Mouse (Mus musculus): ENCODE data around the gene Slc24a3.

Gene Slc24a3

GRCm38 (mm10) chr2:145655373-145655960 is 487.9 kb downstream of the Slc24a3 start:
- DNase-seq = no peak

DNA sequence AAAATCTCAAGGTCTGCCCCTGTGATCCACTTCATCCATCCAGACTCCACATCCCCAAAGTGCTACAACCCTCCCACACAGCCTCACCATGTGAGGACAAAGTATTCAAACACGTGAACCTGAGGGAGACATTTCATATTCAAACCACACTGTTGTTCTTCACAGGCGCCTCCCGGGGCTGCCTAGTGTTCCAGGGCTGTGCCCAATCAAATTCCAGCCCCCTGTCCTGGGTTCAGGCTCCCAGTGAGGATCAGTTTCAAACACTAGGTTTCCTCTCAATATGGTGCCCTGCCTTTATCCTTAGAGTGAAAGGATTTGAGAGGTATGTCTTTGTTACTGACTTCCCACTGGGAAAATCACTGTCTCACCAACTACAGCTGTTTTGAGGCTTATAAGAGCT is 488.6 kb downstream of the Slc24a3 start:
- no peak for DNase-seq

GRCm38 (mm10) chr2:145656716-145657115 is 489.2 kb downstream of the Slc24a3 start:
- no peak for DNase-seq

- DNase-seq = no peak
Observed at GRCm38 (mm10) chr2:145661242-145661641, 493.7 kb downstream of the Slc24a3 start.

DNA sequence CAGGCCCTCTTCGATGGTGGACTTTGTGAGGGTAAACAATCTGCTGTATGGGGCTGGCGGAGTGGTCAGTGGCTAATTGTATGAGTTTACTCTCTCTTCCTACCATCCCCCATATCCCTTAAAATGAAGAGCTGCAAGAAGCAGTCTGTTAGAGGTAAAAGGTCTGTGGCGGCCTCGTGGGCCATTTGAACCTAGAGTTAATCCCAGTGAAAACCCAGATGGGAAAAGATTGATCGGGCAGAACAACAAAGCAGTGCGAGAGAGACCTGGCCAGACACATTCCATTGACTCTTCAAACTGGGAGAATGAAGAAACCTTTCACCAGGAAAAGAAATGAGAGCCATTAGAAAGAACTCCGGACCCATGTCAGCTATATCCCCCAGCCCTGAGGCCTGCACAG is 496.3 kb downstream of the Slc24a3 start:
- no peak for DNase-seq

- no peak for DNase-seq
Observed at GRCm38 (mm10) chr2:145664311-145664710, 496.8 kb downstream of the Slc24a3 start.

DNA sequence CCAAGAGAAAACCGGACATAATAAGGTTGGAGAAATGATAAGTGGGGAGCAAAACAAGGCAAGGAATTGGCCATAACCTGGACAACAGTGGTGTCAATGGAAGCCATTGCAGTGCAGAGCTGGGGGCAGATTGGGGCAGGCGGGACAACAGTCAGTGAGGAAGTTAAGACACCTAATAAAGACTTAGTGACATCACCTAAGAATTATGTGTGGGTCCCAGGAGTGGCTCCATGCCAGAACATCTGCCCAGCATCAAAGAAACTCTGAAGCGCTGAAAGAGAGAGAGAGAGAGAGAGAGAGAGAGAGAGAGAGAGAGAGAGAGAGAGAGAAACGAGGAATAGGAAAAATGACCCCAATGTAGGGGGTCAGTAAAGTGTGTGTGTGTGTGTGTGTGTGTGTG is 500.6 kb downstream of the Slc24a3 start:
- no peak for DNase-seq

GRCm38 (mm10) chr2:145670131-145670530 is 502.6 kb downstream of the Slc24a3 start:
- no peak for DNase-seq

- no peak for DNase-seq
Observed at GRCm38 (mm10) chr2:145674496-145675141, 507.1 kb downstream of the Slc24a3 start.

GRCm38 (mm10) chr2:145675142-145675755 is 507.7 kb downstream of the Slc24a3 start, which contains the start of gene Rin2:
Gene Rin2, plus strand, starts transcription at chr2:145675215.
- no peak for DNase-seq

- no peak for DNase-seq
Observed at GRCm38 (mm10) chr2:145675756-145676543, 508.4 kb downstream of the Slc24a3 start.

DNA sequence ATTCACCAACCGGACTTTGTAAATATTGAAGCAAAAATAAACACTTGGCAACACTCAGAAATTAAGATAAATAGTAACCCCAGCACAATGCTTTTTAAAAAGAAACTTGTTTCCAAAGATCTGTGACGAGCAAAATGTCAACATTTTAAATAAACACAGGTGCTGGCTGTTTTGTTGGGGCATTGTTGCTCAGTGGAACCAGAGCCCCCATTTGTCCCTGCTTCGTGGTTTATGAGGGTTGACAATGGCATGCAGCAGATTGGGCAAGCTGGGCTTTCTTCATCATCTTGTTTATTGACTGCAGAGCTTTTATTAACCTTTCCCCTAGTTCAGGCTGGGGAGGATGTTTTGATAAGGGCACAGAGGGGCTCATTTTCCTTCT is 509.0 kb downstream of the Slc24a3 start:
- DNase-seq = no peak

- DNase-seq = no peak
Observed at GRCm38 (mm10) chr2:145676936-145677335, 509.4 kb downstream of the Slc24a3 start.

GRCm38 (mm10) chr2:145680141-145680540 is 512.6 kb downstream of the Slc24a3 start:
- DNase-seq = no peak

DNA sequence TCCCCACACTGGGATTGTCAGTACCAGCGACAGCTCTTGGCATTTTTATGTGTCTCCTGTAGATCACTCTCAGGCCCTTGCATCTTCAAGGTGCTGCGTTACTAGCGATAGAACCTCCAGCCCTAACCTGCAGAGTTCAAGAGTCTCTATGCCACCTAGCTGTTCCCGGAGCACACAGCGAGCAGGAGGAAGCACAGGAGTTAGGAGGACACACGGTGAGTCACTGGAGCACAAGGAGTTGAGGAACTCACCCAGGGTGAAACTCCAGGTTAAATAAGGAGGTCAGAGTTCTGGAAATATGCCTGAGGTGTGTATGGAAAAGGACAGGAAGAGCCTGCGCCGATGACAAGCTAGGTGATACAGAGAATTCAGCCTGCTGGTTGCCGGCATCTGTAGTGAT is 513.2 kb downstream of the Slc24a3 start:
- DNase-seq = no peak

GRCm38 (mm10) chr2:145681626-145682025 is 514.1 kb downstream of the Slc24a3 start:
- no peak for DNase-seq

DNA sequence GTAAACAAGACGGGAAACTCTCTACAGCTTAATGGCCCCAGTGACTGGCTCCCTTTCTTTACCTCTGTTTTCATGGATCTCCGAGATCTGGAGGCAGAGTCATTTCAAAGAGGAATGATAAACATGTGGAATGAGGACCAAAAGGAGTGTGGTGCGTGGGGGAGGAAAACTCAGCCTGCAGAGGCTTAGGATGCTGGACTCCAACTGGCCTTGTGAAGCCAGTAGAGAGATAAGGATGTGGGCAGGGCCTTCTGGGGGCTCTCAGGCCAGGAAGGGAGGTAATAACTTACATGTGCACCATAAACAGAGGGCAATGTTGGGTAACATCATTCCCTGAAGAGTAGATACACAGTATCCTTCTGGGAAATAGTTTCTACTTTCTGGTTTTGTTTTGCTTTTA is 515.4 kb downstream of the Slc24a3 start:
- DNase-seq = no peak

DNA sequence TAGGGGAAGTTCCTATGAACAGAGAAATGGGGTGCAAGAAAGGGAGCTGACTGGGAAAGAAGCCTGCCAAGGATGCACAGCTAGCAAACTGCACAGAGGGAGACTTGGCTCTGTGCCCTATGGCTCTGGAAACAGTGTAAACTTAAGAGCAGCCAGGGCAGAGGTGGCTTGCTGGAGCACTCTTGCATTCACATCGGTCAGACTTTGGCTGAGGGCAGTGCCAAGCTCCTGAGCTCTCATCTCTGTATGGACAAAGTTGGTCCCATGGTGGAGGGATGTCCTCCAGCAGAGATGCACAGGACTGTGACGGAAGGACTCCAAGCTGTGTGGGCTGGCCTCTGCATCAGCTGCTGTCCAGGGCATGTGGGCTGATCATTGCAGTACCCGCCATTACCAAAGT is 516.0 kb downstream of the Slc24a3 start:
- DNase-seq = no peak

GRCm38 (mm10) chr2:145684151-145684550 is 516.6 kb downstream of the Slc24a3 start:
- DNase-seq = no peak

GRCm38 (mm10) chr2:145684891-145685290 is 517.3 kb downstream of the Slc24a3 start:
- DNase-seq = no peak

DNA sequence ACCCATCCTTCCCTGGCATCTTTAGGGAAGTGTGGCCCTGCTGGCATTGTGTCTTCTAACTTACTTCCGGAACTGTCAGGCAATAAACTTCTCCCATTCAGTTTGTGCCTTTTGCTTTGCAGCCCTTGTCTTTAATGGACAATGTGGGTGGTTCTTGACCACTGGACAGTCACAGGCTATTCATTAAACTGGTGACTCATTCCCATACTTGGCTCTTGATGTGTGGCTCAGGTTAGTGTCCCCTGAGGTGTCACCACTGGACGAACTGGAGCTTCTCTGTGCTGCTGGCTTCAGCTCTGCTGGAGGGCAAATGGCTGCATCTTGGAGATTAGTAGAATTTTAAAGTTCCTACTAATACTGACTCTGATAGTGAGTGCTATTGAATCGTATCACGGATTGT is 518.5 kb downstream of the Slc24a3 start:
- DNase-seq = no peak

GRCm38 (mm10) chr2:145691367-145692009 is 523.9 kb downstream of the Slc24a3 start:
- no peak for DNase-seq

Data from B cell, adult 2 months (primary cell).